Mouse (Mus musculus) cerebellum, adult 2 months (tissue): ENCODE measurements around the gene Serpina9. TPM values are rescaled to one million over a fixed set of nuclear protein-coding genes. Genes with fewer than 3 reads are reported as not detected.

Source experiments
- DNase-seq, 2 experiments: peaks; one replicate each; pipeline ENCODE4 v3.0.0; 2021
- H3K27ac ChIP-seq: fragments of 200-500 bp; 2 replicates; pipeline ENCODE4 v1.5.1; 2012; ENCODE audit warnings: low read length, control low read depth, inconsistent platforms; ENCODE audit not compliant: insufficient read depth
- H3K27me3 ChIP-seq: fragments of 200-500 bp; 2 replicates; pipeline ENCODE4 v1.6.1; 2012; ENCODE audit warnings: inconsistent platforms, mild to moderate bottlenecking, low read length, moderate library complexity; ENCODE audit not compliant: control insufficient read depth, insufficient read depth
- H3K4me1 ChIP-seq: fragments of 200-500 bp; 2 replicates; pipeline ENCODE4 v1.6.1; 2011; ENCODE audit warnings: low read length; ENCODE audit not compliant: control insufficient read depth, insufficient read depth
- H3K4me3 ChIP-seq: fragments of 200-500 bp; replicated peaks from 2 replicates; pipeline ENCODE3; 2011; ENCODE audit warnings: mild to moderate bottlenecking, low read depth, low read length, control low read depth; ENCODE audit not compliant: insufficient read depth
- CTCF ChIP-seq: fragments of 200-500 bp; IDR thresholded peaks from 2 replicates; pipeline ENCODE4 v1.5.1; 2011; ENCODE audit warnings: low read depth, mild to moderate bottlenecking, control low read depth, low read length, moderate library complexity, borderline replicate concordance; ENCODE audit not compliant: insufficient read depth
- POLR2A ChIP-seq: fragments of 200-500 bp; IDR thresholded peaks from 2 replicates; pipeline ENCODE4 v1.6.1; 2011; ENCODE audit warnings: low read length, control low read depth, borderline replicate concordance; ENCODE audit not compliant: insufficient read depth
- WGBS: fragments of 180-500 bp; shearing (Covaris S2); methylation state at CpG from one replicate; pipeline ENCODE4 v1.1.7; 2018; 5-methylcytosine and 5-hydroxymethylcytosine counted together
- polyA plus RNA-seq: library from polyadenylated mRNA; depleted of rRNA; stranded (reverse); fragments of >200 nt; gene quantifications from 2 replicates; pipeline ENCODE4 v1.2.3, GENCODE M21; 2012

The Serpina9 gene
- polyA plus RNA-seq, 1 experiment = 1.8 TPM

GRCm38 (mm10) chr12:104042753-104043152, 29.2 kb upstream of the Serpina9 start:
- 83% methylated on average over 2 of the region's 2 CpGs for WGBS
- TF ChIP-seq POLR2A = no peak
- no peak for TF ChIP-seq CTCF
- no peak for DNase-seq
- H3K27me3 ChIP-seq = no peaks in the 10 kb centered on the region
- H3K4me1 ChIP-seq = no peaks in the 10 kb centered on the region
- H3K27ac ChIP-seq = no peak overlapping the region
- H3K4me3 ChIP-seq = no peak overlapping the region

GRCm38 (mm10) chr12:104041401-104041800, 27.8 kb upstream of the Serpina9 start:
- TF ChIP-seq CTCF = no peak
- TF ChIP-seq POLR2A = no peak
- WGBS = 33% methylated on average over 6 of the region's 6 CpGs
- H3K4me3 ChIP-seq = no peak overlapping the region
- H3K27me3 ChIP-seq = no peaks in the 10 kb centered on the region
- H3K27ac ChIP-seq = no peak overlapping the region
- peak; percentile 17 to 34 for DNase-seq
- H3K4me1 ChIP-seq = no peaks in the 10 kb centered on the region

- H3K4me1 ChIP-seq = no peaks in the 10 kb centered on the region
- DNase-seq = no peak
- TF ChIP-seq POLR2A (no peak), CTCF (no peak)
- H3K27me3 ChIP-seq = no peaks in the 10 kb centered on the region
- H3K4me3 ChIP-seq = no peak overlapping the region
- H3K27ac ChIP-seq = no peak overlapping the region
- WGBS = 88% methylated on average over 7 of the region's 7 CpGs
Observed at GRCm38 (mm10) chr12:104038181-104038580, 24.6 kb upstream of the Serpina9 start.

- 82% methylated on average over 1 of the region's 1 CpGs for WGBS
- Histone ChIP-seq H3K27ac (no peak overlapping the region), H3K4me1 (no peaks in the 10 kb centered on the region), H3K4me3 (no peak overlapping the region), H3K27me3 (no peaks in the 10 kb centered on the region)
- TF ChIP-seq POLR2A = no peak
- no peak for TF ChIP-seq CTCF
- no peak for DNase-seq
Observed at GRCm38 (mm10) chr12:104033752-104034151, 20.2 kb upstream of the Serpina9 start.

- H3K27ac ChIP-seq = no peak overlapping the region
- H3K4me3 ChIP-seq = no peak overlapping the region
- no peak for DNase-seq
- peak; percentile 7; the same call in 1 of the 2 replicates for TF ChIP-seq CTCF
- no peak for TF ChIP-seq POLR2A
- H3K27me3 ChIP-seq = no peaks in the 10 kb centered on the region
- WGBS = 48% methylated on average over 8 of the region's 8 CpGs
- H3K4me1 ChIP-seq = no peaks in the 10 kb centered on the region
Observed at GRCm38 (mm10) chr12:104029986-104030385, 16.4 kb upstream of the Serpina9 start.

- DNase-seq = no peak
- no peak overlapping the region for H3K4me3 ChIP-seq
- H3K27ac ChIP-seq = no peak overlapping the region
- H3K4me1 ChIP-seq = no peaks in the 10 kb centered on the region
- H3K27me3 ChIP-seq = no peaks in the 10 kb centered on the region
- WGBS = 64% methylated on average over 3 of the region's 3 CpGs
- TF ChIP-seq POLR2A (no peak), CTCF (no peak)
Observed at GRCm38 (mm10) chr12:104015280-104015679, 1.7 kb upstream of the Serpina9 start.

GRCm38 (mm10) chr12:104004689-104005088, 8.9 kb downstream of the Serpina9 start:
- 81% methylated on average over 5 of the region's 5 CpGs for WGBS

GRCm38 (mm10) chr12:104003238-104003612, 10.3 kb downstream of the Serpina9 start:
- no peak overlapping the region for H3K27ac ChIP-seq
- TF ChIP-seq CTCF (no peak), POLR2A (no peak)
- H3K27me3 ChIP-seq = no peaks in the 10 kb centered on the region
- no peak overlapping the region for H3K4me3 ChIP-seq
- no peak for DNase-seq
- no peaks in the 10 kb centered on the region for H3K4me1 ChIP-seq
- 30% methylated on average over 4 of the region's 4 CpGs for WGBS

More at GRCm38 (mm10) chr12:104004689-104005088, 8.9 kb downstream of the Serpina9 start:
- H3K4me3 ChIP-seq = no peak overlapping the region
- H3K4me1 ChIP-seq = no peaks in the 10 kb centered on the region
- TF ChIP-seq POLR2A (no peak), CTCF (no peak)
- H3K27ac ChIP-seq = no peak overlapping the region
- DNase-seq = no peak
- H3K27me3 ChIP-seq = no peaks in the 10 kb centered on the region
